Mouse (Mus musculus) retina, embryonic 14.5 days (tissue): Measurements from ENCODE around the gene Las1l.
"Not testable (repeated sequence)": the region's sequence is repeated elsewhere in the genome, so short reads cannot be mapped to it uniquely, and the experiment has no call there.

Experiments used
- DNase-seq: peaks from one replicate; pipeline ENCODE4 v3.0.0-alpha.2; 2015; ENCODE audit warnings: low spot score

Gene Las1l

DNA sequence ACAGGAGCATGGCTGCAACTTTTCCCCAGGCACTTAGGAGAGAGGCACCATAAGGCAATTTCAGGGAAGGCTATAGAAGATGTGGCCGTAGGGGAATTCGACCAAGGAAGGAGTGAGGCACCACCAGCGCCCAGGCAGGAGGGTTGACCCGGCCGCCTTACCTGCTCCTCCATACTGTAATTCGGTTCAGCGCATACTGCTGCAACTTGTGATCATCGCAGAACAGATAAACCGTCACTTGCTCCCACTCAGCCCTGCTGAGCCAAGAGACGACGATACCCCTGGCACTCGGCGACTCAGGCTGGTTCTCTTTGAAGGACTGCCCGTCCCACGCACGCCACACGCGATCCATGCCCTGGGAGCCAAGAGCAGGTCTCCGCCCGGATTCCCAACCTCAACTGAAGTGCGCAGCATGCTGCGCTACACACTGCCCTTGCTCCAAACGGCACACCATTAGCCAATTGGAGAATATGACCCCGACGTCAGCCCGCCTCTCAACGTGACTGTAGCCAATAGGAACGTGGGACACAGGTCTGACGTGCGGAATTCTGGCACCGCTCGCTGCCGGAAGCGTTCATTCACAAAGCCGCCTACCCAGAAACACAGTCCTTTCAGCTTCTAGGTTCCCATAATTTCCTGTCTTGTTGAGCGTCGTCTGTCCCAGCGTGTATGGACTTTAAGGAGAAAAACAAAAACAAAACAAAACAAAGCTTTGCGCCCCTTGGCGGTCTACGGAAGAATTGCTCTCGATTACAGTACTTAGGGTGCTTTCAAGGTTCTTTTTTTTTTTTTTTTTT, at the start of gene Las1l:
TSS of gene Las1l (minus strand) at position 466 of the 797 bp plus-strand sequence.
- DNase-seq, result peak; percentile 91

DNA sequence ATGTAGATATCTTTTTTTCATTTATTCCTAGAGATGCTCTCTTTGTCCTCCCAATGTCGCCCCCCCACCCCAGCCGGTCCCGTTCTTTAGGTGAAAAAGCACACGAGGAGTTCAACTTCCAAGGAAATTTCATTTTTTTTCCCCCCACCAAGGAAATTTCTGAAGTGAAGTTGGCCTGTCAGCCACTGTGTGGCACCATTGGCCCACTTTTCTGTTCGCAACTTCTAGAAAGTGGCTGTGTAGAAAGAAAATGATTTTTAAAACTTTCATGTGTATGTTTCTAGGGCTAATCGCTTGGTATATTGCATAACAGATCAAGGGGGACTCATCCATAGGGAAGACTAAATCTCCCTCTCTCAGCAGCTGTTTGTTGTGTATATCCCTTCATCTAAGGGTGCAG, 49.6 kb upstream of the Las1l start:
- peak; percentile 1 for DNase-seq

GRCm38 (mm10) chrX:95999601-96000000, 42.8 kb upstream of the Las1l start:
- no peak for DNase-seq

GRCm38 (mm10) chrX:95993206-95993605, 36.4 kb upstream of the Las1l start:
- no peak for DNase-seq

- no peak for DNase-seq
Observed at GRCm38 (mm10) chrX:95969936-95970335, 13.2 kb upstream of the Las1l start.

- DNase-seq, result no peak
Observed at GRCm38 (mm10) chrX:95969116-95969515, 12.4 kb upstream of the Las1l start.

DNA sequence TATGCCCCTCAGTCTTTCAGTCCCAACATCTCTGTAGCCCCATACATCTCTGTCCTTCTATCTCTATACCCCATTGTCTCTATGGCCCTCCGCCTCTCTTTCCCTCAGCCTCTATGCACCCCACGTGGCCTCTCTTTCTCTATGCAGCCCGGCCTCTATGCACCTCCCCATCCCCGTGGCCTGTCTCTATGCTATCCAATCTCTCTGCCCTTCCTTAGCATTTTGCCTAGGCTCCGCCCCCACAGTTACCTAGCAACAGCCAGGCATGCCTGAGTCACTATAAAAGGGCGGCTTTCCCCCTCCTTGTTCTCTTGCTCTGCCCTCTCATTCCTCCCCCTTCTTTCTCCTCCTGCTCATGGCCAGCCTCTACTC, 11.8 kb upstream of the Las1l start:
- DNase-seq, result peak; percentile 88

GRCm38 (mm10) chrX:95967847-95968593, 11.3 kb upstream of the Las1l start:
- peak; percentile 86 for DNase-seq

- DNase-seq, result no peak
Observed at GRCm38 (mm10) chrX:95965036-95965435, 8.3 kb upstream of the Las1l start.

- no peak for DNase-seq
Observed at GRCm38 (mm10) chrX:95963366-95963765, 6.6 kb upstream of the Las1l start.

DNA sequence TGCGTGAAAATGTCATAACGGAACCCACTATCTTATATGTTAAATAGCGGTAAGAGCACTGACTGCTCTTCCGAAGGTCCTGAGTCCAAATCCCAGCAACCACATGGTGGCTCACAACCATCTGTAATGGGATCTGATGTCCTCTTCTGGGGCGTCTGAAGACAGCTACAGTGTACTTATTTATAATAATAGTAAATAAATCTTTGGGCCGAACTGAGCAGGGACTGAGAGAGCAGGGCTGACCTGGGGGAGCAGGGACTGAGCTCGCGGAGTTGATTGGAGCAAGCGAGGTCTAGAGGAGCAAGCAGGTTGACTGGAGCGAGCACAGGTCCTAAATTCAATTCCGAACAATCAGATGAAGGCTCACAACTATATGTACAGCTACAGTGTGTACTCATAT, 699 bp upstream of the Las1l start:
- not testable (repeated sequence) for DNase-seq

- peak; percentile 70 for DNase-seq
Observed at GRCm38 (mm10) chrX:95950776-95951175, 6.0 kb downstream of the Las1l start.

- no peak for DNase-seq
Observed at GRCm38 (mm10) chrX:95948135-95948534, 8.6 kb downstream of the Las1l start.

- no peak for DNase-seq
Observed at GRCm38 (mm10) chrX:95945496-95945895, 11.3 kb downstream of the Las1l start.

DNA sequence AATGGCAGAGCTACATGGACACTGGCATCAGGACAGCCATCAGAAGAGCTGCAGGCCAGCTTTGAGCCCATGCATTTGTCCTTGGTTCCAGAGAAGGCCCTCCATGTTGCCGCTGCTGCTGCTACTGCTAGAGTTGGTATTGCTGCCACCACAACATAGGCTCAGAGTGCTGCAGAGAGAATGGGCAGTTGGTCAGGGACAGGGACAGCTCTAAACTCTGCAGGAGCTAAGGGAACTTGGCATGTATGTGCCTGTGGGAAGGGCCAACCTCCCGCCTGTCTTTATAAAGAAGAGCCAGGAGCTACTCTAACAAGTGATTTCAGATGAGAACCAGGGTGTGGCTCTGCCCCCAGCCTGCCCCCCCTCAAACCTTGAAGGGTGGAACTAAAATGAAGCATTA, 21.3 kb downstream of the Las1l start:
- no peak for DNase-seq

- no peak for DNase-seq
Observed at GRCm38 (mm10) chrX:95902716-95903115, 54.0 kb downstream of the Las1l start.
